Mouse (Mus musculus) Patski (cell line): ENCODE results near the gene Shtn1. TPM values are rescaled to one million over a fixed set of nuclear protein-coding genes. Genes with fewer than 3 reads are reported as not detected.

Source experiments
- ATAC-seq: fragments of 100-300 bp; one replicate; pipeline ENCODE4 v1.8.0; 2021
- CTCF ChIA-PET: fragments of 350-600 bp; sonication (Branson Sonifier 250); formaldehyde crosslinking; loops from one replicate; lab custom pipeline; 2022; ENCODE audit warnings: inconsistent platforms; lab: Charles Lee
- POLR2A ChIA-PET: fragments of 350-600 bp; sonication (Branson Sonifier 250); formaldehyde crosslinking; loops from one replicate; lab custom pipeline; 2022; ENCODE audit warnings: antibody characterized with exemption, inconsistent platforms; lab: Charles Lee
- DNase-seq: peaks from one replicate; pipeline ENCODE4 v3.0.0-alpha.2; 2011; ENCODE audit warnings: low read depth, low spot score
- H3K27me3 ChIP-seq: fragments of 371-371 bp; one replicate; pipeline ENCODE4 v1.5.1; 2021
- CTCF ChIP-seq: fragments of 100-300 bp; IDR thresholded peaks from one replicate; pipeline ENCODE4 v1.5.1; 2021
- in situ Hi-C: fragments of 300-500 bp; cut with MboI; formaldehyde crosslinking; loops from 3 replicates; pipeline ENCODE4 v1.11.1; 2018; ENCODE audit warnings: low pct_unique_long_range_greater_than_20kb, mixed read lengths
- polyA plus RNA-seq: library from polyadenylated mRNA; unstranded; gene quantifications from one replicate; pipeline ENCODE4 v1.2.3, GENCODE M21; 2021

Gene Shtn1
- polyA plus RNA-seq, 1 experiment from 2014 or later: 22.7 TPM

DNA sequence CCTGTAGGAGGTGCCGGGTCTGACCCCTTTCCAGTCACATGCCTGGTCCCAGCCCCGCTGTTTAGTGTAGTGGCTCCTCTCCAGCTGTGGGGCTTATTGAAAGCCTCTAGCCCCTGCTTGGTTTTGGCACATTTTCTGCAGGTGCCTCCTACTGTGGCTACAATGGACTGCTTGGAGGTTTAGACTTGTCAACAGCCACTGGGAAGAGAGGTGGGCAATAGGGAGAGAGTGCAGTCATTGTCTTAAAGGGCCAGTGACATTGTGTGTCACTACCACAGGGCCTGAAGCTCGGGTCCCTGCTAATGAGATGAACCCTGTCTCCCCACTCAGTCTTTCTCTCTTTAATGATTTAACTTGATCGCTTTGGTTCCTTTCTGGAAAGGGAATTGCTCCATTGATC lies 142.8 kb downstream of the Shtn1 start:
- in situ Hi-C loops: no loop called here
- POLR2A ChIA-PET: no interaction called here
- no peak for TF ChIP-seq CTCF
- H3K27me3 ChIP-seq: no peaks in the 10 kb centered on the region
- DNase-seq (no peak), ATAC-seq (no peak)
- CTCF ChIA-PET: interaction anchor here (2.6 kb wide), 1 partner anchor 10 kb away, joined by 7 read pairs; no protein-coding TSS in a partner anchor

DNA sequence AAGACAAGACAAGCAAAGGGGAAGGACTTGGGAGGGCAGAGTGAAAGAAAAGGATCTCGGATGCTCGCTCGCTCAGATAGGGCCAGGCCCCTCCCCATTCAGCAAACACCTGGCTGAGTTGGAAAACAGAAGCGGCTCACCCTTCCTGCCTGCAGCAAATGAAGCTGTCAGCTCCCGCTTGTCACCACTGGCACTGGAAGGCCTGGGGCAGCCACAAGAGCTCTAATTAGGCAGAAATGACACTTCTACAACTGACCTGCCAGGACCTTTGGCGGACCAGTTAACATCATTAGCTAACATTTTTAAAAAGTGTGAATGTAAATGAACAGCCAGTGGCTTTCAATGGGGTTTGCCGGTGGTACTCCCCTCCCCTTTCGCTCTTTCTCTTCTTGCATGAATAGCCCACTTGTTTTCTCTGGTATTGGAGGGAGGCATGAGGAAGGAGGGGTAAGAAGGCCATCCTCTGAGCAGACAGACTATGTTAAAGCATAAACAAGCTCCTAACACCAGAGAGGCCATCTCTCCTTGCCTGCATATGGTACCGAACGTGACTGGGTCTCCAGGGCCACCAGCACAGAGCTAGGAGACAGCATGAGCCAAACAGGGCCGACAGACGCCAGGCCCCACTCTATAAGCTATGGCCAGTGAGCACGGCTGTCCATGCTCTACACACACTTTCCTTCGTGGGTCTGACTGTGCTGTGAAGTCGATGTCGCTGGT lies 144.7 kb downstream of the Shtn1 start:
- in situ Hi-C loops: no loop called here
- no peak for DNase-seq
- CTCF ChIA-PET: interaction anchor here (1.4 kb wide), 1 partner anchor 268 kb away, joined by 3 read pairs; no protein-coding TSS in a partner anchor
- no peaks in the 10 kb centered on the region for H3K27me3 ChIP-seq
- no peak for ATAC-seq
- TF ChIP-seq CTCF: no peak
- POLR2A ChIA-PET: no interaction called here

Other genes starting within 250 kb of the Shtn1 start
- gene Eno4, start 132.7 kb downstream of the Shtn1 start, polyA plus RNA-seq: 0.92 TPM
- 1.1 TPM for gene Hspa12a, start 132.4 kb downstream of the Shtn1 start, polyA plus RNA-seq
- not detected for gene Vax1, start 94.0 kb upstream of the Shtn1 start, polyA plus RNA-seq
- gene Kcnk18, start 143.1 kb upstream of the Shtn1 start, polyA plus RNA-seq: not detected
- 2.4 TPM for gene Slc18a2, start 184.8 kb upstream of the Shtn1 start, polyA plus RNA-seq
- gene Rps12-ps3, start 246.2 kb upstream of the Shtn1 start, polyA plus RNA-seq: 1,107 TPM